Mouse (Mus musculus) heart, adult 8-10 months (tissue): Measurements from ENCODE around the gene Zfp13. TPM values are rescaled to one million over a fixed set of nuclear protein-coding genes. Genes with fewer than 3 reads are reported as not detected.
A peak's percentile ranks its signal among the peaks of the same experiment; 100 is the strongest.
"Not testable (repeated sequence)": the region's sequence is repeated elsewhere in the genome, so short reads cannot be mapped to it uniquely, and the experiment has no call there.

Source experiments
- DNase-seq: peaks from one replicate; pipeline ENCODE4 v3.0.0; 2022; ENCODE audit warnings: low spot score
- total RNA-seq, 4 experiments: library from RNA; stranded (reverse); gene quantifications; 2 replicates each; pipeline ENCODE4 v1.2.4; 2022

Gene Zfp13
- total RNA-seq, 4 experiments from 2014 or later = 1.9 to 5.9 (median 4.4) TPM

DNA sequence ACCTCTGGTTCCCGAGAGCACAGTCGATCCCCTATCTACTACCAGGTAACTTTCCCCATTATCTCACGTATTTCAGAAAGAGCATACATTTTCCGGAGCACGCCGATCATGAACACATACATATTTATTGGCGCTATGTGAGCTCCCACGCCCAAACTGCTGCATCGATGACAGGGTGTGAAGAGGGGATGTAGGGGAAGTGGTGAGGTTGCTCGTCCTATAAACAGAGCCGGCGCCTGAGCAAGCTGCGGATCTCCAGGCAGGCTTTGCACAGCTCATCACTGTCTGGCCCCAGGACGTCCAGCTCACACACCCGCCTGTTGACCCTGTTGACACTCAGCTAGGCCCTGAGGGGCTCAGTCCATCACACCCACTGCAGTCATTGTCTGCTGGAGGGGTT lies 48.4 kb downstream of the Zfp13 start:
- no peak for DNase-seq

DNA sequence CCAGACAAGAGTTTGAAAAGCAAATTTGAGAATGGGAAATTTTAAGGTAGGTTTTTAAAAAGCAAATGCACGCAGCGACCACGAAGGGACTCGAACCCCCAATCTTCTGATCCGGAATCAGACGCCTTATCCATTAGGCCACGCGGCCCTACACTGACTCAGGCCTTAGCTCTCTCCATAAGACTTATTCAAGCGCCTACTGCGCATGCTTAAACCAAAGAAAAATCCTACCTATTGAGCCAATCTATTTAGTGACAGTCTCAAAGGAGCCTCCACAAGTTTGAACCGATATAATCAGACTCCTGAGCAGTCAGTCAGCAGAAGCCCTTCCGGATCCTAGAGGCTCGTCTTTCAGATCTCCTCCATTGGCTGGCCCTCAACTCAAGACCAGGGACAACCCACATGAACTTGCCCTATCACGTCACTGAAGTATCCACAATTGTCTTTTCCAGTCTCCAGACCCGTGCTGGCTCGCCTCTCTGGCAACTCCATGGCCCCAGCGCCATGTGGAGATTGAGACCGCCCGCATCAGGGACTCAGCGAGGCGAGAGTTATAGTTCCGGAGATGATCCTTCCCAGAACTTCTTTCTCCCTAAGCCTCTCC lies 49.0 kb downstream of the Zfp13 start:
- DNase-seq = peak; percentile 98

DNA sequence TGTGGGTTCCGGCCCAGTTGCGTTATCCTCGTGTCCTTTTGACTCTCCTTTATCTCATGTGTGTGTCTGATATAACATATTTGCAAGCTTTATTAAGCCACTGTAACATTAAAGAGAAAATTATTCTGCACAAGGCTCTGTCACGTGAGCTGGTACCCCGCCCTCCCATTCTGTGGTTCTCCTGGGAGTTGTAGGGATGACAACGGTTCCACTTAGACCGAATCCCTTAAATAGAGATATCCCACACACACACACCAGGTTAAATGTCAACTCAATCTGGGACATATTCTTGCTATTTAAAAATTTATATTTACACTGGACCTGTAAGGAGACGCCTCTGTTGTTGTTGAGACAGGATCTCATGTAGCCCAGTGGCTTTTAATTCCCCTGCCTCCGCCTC lies 49.8 kb downstream of the Zfp13 start:
- DNase-seq = no peak

GRCm38 (mm10) chr17:23548615-23549014 lies 50.7 kb downstream of the Zfp13 start:
- DNase-seq = peak; percentile 91

DNA sequence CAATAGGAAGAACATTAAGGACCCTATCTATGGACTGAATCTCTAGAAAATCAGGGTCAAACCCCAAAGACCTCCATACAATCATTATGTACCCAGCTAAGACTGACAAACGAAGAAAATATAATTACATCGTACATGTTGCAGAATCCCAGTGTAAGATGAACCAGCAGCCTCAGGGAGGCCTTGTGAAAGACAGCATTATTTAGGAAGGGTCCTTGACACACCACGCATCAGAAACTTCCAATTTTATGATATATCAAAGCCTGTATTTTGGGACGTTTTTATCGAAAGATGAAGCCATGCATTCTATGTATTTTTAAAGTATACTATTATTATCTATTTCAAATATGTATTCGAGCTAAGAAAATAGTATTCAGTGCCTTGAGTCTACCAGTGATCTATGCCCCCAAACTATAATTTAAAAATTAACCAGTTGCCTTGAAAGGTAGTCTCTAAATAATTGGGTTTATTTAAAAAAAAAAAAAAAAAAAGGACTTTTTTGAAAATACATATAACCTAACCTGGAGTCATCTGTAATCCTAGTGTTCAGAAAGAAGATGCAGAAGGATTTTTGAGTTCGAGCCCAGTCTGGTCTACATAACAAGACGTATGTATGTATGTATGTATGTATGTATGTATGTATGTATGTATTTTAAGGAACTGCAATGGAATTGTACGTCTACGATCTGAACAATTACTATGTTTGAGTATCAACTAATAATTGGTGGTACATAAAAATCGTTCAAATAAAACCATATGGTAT lies 51.4 kb downstream of the Zfp13 start:
- DNase-seq = no peak

GRCm38 (mm10) chr17:23546702-23547505 lies 52.4 kb downstream of the Zfp13 start:
- DNase-seq = peak; percentile 92

DNA sequence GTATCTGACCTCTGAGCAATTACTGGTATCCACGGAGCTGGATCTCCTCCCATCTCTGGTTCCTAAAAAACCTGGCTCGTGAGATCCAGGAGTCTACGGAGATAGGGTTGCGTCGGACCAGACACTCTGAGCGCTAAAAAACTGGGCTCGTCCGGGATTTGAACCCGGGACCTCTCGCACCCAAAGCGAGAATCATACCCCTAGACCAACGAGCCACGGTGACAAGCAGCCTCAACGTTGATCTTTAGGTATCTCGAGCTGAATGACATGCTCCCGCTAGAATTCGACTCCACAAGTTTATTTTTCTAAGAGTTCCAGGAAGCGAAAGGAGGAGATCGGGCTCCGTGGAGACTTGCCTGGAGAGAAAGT lies 53.0 kb downstream of the Zfp13 start:
- peak; percentile 91 for DNase-seq

DNA sequence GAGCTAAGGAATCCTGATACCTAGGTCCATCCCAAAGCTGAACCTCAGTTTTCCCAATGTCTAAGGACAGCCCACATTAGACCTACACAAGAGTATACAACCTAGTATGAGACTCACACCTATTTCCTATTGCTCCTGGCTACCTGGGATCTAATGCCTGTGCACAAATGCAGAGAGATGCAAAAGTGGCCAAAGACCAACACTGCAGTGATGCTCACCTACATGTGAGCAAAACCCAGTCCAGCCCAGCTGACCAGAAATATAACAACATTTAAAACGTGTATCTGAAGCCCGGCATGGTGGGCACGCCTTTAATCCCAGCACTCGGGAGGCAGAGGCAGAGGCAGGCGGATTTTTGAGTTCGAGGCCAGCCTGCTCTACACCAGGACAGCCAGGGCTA lies 53.4 kb downstream of the Zfp13 start:
- DNase-seq = no peak

DNA sequence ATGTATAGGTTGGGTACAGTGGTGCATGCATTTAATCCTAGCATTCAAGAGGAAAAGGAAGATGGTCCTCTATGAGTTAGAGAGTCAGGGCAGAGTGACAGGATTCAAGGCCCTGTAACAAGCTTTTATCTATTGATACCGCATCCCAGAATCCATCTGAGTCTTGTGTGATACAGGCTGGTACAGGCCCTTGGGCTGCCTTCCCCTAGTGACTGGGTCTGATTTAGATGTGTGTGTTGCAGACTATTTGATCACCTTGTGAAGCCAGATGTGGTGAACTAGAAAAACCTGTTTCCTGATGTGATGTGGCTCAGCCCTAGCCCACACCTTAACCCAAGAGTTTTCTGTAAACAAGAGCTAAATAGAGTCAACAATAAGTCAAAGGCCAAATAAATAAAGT lies 54.5 kb downstream of the Zfp13 start:
- no peak for DNase-seq

- no peak for DNase-seq
These were observed 55.3 kb downstream of the Zfp13 start for GRCm38 (mm10) chr17:23543983-23544382.

DNA sequence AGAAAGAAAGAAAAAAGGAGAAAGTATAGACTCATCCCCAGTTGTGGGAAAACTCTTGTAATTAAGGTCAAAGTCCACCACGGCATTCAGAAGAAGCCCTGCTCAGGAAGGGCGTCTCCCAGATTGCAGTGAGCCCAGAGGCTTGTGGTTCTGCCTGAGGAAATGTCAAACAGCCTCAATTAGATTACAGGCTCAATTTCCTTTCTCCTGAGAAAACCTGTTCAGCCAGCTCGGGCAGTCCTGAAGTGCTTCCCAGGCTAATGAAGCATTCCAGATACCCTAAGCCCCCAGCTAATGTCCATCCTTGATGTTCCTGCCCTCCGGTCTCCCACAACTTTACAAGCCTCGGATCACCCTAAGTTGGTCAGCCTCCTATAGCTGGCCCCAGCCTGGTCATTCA lies 56.0 kb downstream of the Zfp13 start:
- DNase-seq = peak; percentile 36

GRCm38 (mm10) chr17:23542835-23543234 lies 56.5 kb downstream of the Zfp13 start:
- DNase-seq = no peak

DNA sequence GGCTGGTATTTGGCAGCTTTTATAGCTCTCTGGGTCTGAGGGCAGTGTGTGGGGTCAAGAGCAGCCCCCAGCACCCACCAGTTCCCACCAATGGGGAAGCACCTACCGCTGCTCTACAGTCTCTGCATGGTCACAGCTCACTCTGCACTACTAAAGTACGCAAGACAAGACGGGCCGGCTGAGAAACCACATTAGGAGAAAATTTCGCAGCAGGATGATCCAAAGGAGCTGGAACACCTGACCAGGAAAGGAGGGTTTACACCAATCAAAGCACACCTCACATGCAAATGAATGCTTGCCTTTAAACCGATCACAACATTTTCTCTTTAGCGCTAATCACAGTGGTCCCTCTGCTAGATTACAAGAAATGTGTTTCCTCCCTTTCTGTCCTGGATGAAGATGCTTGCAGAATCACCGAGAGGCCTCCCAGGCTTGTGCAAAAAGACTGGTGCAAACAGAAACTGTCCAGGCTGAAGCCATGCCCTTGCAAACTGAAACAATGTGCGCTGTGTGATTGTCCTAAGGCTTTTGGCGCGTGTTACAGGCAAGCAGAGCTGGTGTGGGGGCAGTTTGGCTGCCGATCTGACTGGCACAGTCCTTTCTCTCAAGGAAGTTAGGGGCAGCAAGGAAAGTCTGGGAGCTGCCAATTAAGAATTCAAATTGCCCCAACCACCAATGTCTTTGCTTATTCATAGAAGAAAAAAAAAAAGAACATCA lies 57.1 kb downstream of the Zfp13 start:
- no peak for DNase-seq

- DNase-seq = no peak
These were observed 58.4 kb downstream of the Zfp13 start for GRCm38 (mm10) chr17:23540605-23541475.

DNA sequence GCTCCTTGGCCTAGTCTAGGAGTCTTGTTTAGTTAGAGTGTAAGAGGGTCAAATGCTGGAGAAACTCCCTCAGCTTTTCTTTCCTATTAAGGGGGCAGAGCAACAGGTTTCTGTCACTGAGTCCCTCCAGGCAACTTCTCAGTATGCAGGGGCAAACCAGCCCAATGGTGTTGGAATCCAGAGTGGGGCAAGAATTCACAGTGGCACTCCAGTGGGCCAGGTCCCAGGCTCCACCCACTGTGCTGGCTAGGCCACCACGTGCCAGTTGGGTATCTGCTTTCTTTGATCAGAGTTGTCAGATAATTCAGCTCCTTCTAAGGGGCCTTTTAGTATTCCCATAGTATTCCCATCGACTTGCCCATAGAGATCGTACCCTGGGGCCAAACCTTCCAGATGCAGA lies 59.2 kb downstream of the Zfp13 start:
- DNase-seq = no peak

DNA sequence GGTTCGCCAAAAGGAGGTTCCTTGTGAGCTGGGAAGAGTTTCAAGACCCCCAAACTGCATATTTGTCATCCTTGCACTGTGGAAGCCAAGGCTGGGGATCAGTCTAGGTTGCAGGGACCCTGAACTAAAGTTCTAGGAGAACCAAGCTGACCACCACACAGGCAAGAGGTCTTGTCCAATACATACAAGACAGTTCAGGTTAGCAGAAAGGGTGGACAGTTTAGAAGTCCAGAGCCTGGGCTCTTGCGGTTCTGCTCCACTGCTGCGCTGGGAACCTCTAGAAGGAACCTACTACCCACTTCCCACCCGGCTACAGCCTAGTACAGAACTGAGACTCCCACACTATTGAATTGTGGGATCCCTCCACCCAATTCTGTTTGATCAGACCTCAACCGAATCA lies 59.7 kb downstream of the Zfp13 start:
- DNase-seq = no peak

DNA sequence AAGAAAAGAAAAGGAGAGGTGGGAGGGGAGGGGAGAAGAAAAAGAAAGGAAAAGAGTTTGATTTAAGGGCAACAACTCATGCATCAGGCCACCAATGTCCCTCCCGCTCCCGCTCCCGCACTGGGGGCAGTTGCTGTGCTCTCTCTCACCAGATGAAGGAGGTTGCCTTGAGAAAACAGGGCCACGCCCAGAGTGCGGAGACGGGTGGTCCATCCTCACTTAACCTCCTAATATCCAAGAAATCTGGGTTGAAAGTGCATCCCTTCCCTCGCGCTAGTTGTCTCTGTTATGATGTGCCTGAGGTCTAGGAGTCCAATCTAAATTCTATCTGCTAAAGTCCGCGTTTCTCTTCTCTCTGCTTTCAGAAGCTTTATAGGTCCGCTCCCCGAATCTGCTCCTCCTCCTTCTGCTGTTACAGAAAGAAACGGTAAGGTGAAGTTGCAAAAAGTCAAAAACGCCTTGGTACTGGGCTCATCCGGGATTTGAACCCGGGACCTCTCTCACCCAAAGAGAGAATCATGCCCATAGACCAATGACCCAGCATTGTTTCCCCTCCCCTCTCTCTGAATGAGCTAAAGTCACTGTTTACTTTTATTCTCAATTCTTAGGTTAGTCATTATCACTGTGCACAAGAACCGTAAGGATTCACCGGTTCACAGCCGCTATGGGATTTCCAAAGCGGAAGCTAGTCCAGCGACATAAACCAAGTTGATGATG lies 60.8 kb downstream of the Zfp13 start:
- no peak for DNase-seq

DNA sequence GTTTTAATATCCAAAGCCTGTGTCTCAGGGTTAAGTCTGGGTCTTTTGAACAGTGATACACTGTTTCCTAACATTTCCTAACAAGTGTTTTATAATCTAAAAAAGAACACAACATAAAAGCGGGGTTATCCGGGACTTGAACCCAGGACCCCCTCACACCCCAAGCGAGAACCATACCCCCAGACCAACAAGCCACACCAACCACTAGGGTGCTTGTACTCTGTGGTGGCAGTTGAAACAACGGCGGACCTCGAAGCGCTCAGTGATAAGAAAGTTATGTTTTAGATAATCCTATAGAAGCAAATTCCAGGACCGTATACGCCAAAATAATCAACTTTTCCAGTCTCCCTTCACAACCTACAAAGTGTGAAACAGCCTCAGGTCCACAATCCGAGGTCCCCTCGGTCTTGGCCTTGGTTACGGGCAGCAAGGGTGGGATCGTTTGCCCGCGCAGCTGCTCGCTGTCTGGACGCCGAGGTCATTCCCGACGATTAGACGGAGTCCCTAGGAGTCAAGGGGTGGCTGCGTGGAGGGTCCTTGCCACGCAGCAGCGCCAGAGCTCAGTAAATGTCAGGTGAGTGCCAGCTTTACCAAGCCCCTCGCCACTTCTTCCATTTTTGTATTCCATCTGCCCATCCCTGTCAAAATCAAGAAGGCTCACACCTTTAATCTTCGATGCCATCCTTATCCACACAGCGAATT lies 61.6 kb downstream of the Zfp13 start:
- no peak for DNase-seq

GRCm38 (mm10) chr17:23535046-23535788 lies 64.1 kb downstream of the Zfp13 start:
- DNase-seq = not testable (repeated sequence)
